In the genomic region with DNA sequence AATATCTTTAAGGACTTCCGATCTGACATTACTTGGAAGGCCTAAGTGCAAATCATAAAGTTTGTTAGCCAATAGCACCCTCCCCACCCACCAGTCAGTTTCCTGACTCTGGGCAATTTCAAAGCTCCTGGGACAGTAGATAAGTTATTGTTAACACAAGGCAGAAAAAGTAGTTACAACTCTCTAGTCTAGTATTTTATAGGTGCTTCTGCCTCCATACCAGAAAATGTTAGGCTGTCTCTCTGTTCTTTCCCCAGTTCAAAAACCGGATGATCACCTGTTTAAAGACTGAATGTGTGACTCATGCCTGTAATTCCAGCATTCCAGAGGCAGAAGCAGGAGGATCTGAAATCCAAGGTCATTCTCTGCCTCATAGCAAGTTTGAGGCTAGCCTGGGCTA, we compare ENCODE assay signal across 15 mouse cellular contexts.
"Had no signal": no experiment of that assay in that cellular context is flagged by ENCODE, and none has a peak within 500 bp of the region (broad histone marks: within the 10 kb centered on the region; RNA-seq: fewer than 3 reads in every experiment).

No protein-coding gene starts in this region.

- H3K27me3 ChIP-seq: neural tube, embryonic 13.5 days; stomach, embryonic 15.5 days had no signal

- H3K4me2 ChIP-seq: neural tube, embryonic 13.5 days; stomach, embryonic 15.5 days had no signal

- DNase-seq: retina, postnatal 1 day; right cerebral cortex, adult 18-20 months; right cerebral cortex, postnatal 14 days; right cerebral cortex, postnatal 25 days; right cerebral cortex, postnatal 4 days; spleen, adult 18-20 months; thymus, adult 18-20 months; thymus, adult 2 months; thymus, postnatal 14 days; thymus, postnatal 25 days; thymus, postnatal 36 days; thymus, postnatal 4 days had no signal

- H3K36me3 ChIP-seq: neural tube, embryonic 13.5 days; stomach, embryonic 15.5 days had no signal

- H3K4me3 ChIP-seq: neural tube, embryonic 13.5 days; stomach, embryonic 15.5 days had no signal

- H3K27ac ChIP-seq: neural tube, embryonic 13.5 days; stomach, embryonic 15.5 days; stomach, postnatal 0 days had no signal

- H3K9me3 ChIP-seq: neural tube, embryonic 13.5 days; stomach, embryonic 15.5 days had no signal

- H3K9ac ChIP-seq: neural tube, embryonic 13.5 days; stomach, embryonic 15.5 days had no signal
